Mouse (Mus musculus) hindbrain, embryonic 11.5 days (tissue): ENCODE measurements at regions not wholly inside any gene's neighbourhood (a gene's known extent, or its start where the extent isn't known, plus 50 kb on each side); places are given as distances from the start of the nearest gene placed in this dataset.

Source experiments
- ATAC-seq: fragments of 200-750 bp; cut with Nextera tagmentation; 2 replicates; pipeline ENCODE4 v1.8.0; 2017; ENCODE audit warnings: mild to moderate bottlenecking, moderate TSS enrichment, moderate library complexity; ENCODE audit not compliant: low FRiP score
- DNase-seq: peaks from one replicate; pipeline ENCODE4 v3.0.0-alpha.2; 2015; ENCODE audit warnings: low spot score
- H3K27ac ChIP-seq: fragments of 300-500 bp; sonication (generic); 2 replicates; pipeline ENCODE4 v1.5.1; 2014; ENCODE audit warnings: mild to moderate bottlenecking, low read depth, low read length
- H3K27me3 ChIP-seq: fragments of 300-500 bp; sonication (generic); 2 replicates; pipeline ENCODE4 v1.6.1; 2014; ENCODE audit warnings: mild to moderate bottlenecking, low read length, moderate library complexity, mixed read lengths; ENCODE audit not compliant: control insufficient read depth, insufficient read depth
- H3K36me3 ChIP-seq: fragments of 300-500 bp; sonication (generic); 2 replicates; pipeline ENCODE4 v1.6.1; 2014; ENCODE audit warnings: mild to moderate bottlenecking, low read length, moderate library complexity, mixed read lengths; ENCODE audit not compliant: control insufficient read depth, insufficient read depth
- H3K4me1 ChIP-seq: fragments of 300-500 bp; sonication (generic); replicated peaks from 2 replicates; pipeline ENCODE4 v1.6.1; 2014; ENCODE audit warnings: low read length, mixed read lengths; ENCODE audit not compliant: control insufficient read depth, insufficient read depth
- H3K4me2 ChIP-seq: fragments of 300-500 bp; sonication (generic); replicated peaks from 2 replicates; pipeline ENCODE4 v1.6.1; 2014; ENCODE audit warnings: mild to moderate bottlenecking, low read depth, low read length
- H3K4me3 ChIP-seq: fragments of 300-500 bp; sonication (generic); 2 replicates; pipeline ENCODE4 v1.5.1; 2014; ENCODE audit warnings: low read depth, low read length
- H3K9ac ChIP-seq: fragments of 300-500 bp; sonication (generic); 2 replicates; pipeline ENCODE4 v1.6.1; 2014; ENCODE audit warnings: low read depth, low read length
- H3K9me3 ChIP-seq: fragments of 300-500 bp; sonication (generic); 2 replicates; pipeline ENCODE4 v1.6.1; 2016; ENCODE audit warnings: low read length; ENCODE audit not compliant: control insufficient read depth
- WGBS: fragments of 180-500 bp; shearing (Covaris S2); extraction: QIAGEN DNeasy Blood & Tissue Kit; methylation state at CpG from one replicate; pipeline ENCODE4 v1.1.7; 2014; 5-methylcytosine and 5-hydroxymethylcytosine counted together

- H3K27ac ChIP-seq, result no peak overlapping the region
- no peak overlapping the region for H3K4me2 ChIP-seq
- no peak overlapping the region for H3K4me3 ChIP-seq
- H3K9me3 ChIP-seq, result no peaks in the 10 kb centered on the region
- no peak overlapping the region for H3K9ac ChIP-seq
- DNase-seq (no peak), ATAC-seq (no peak)
- WGBS, result 87% methylated on average over 10 of the region's 10 CpGs
- no peaks in the 10 kb centered on the region for H3K4me1 ChIP-seq
- H3K27me3 ChIP-seq, result no peaks in the 10 kb centered on the region
- no peaks in the 10 kb centered on the region for H3K36me3 ChIP-seq
Measured at GRCm38 (mm10) chr3:112985094-112985636, 273.5 kb downstream of the Amy2a5 start.

GRCm38 (mm10) chr3:112953403-112954050 is 305.1 kb downstream of the Amy2a5 start:
- Histone ChIP-seq H3K9ac (no peak overlapping the region), H3K27ac (no peak overlapping the region), H3K4me2 (no peak overlapping the region), H3K36me3 (no peaks in the 10 kb centered on the region), H3K9me3 (no peaks in the 10 kb centered on the region), H3K4me1 (no peaks in the 10 kb centered on the region), H3K27me3 (no peaks in the 10 kb centered on the region), H3K4me3 (no peak overlapping the region)
- 55% methylated on average over 5 of the region's 5 CpGs for WGBS
- DNase-seq (no peak), ATAC-seq (no peak)

- no peak overlapping the region for H3K9ac ChIP-seq
- ATAC-seq (peak; percentile 75), DNase-seq (peak; percentile 25)
- no peak overlapping the region for H3K27ac ChIP-seq
- no peaks in the 10 kb centered on the region for H3K4me1 ChIP-seq
- H3K4me3 ChIP-seq, result no peak overlapping the region
- no peaks in the 10 kb centered on the region for H3K36me3 ChIP-seq
- H3K4me2 ChIP-seq, result no peak overlapping the region
- H3K9me3 ChIP-seq, result no peaks in the 10 kb centered on the region
- no peaks in the 10 kb centered on the region for H3K27me3 ChIP-seq
- 24% methylated on average over 5 of the region's 5 CpGs for WGBS
Measured at GRCm38 (mm10) chr3:112952227-112952626, 306.4 kb downstream of the Amy2a5 start.

- Histone ChIP-seq H3K4me1 (no peaks in the 10 kb centered on the region), H3K27ac (no peak overlapping the region), H3K4me3 (no peak overlapping the region), H3K9me3 (no peaks in the 10 kb centered on the region), H3K9ac (no peak overlapping the region), H3K4me2 (no peak overlapping the region), H3K27me3 (no peaks in the 10 kb centered on the region), H3K36me3 (no peaks in the 10 kb centered on the region)
- ATAC-seq (no peak), DNase-seq (no peak)
- WGBS, result 75% methylated on average over 4 of the region's 4 CpGs
Measured at GRCm38 (mm10) chr3:112942036-112942626, 316.5 kb downstream of the Amy2a5 start.
